Mouse (Mus musculus): Measurements from ENCODE around the gene Car10.

DNA sequence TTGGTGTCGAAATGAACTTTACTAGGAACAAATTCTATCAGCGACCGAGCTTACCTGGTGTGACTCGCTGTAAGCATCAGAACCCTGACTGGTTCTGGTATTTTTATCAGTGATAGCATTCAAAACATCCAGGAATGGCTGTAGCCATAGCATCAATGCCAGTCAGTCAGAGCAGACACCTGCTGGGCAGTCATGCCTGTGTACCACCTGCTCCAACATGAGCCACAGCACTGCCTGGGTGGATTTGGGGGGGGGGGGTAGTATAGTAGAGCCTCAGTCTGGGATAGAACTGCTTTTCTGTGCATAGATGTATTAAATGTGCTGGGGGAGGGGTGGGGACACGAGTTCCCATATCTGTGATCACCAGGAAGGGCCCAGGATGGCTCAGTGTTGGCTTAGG, 525.8 kb downstream of the Car10 start:
- TF ChIP-seq CTCF (IDR thresholded peaks at IDR 0.05; ENCODE audit: low read depth, low read length), result no peak
- TF ChIP-seq POLR2A (IDR thresholded peaks at IDR 0.05; ENCODE audit: borderline replicate concordance, low read depth, low read length), result no peak

Data from bone marrow macrophage, adult 2 months (primary cell).